Mouse (Mus musculus) hindbrain, embryonic 16.5 days (tissue): Measurements from ENCODE around the gene Wipi1. TPM values are rescaled to one million over a fixed set of nuclear protein-coding genes. Genes with fewer than 3 reads are reported as not detected.

ENCODE experiments used
- polyA plus RNA-seq: library from polyadenylated mRNA; unstranded; fragments of >200 nt; fragmentation: Nextera tagmentation; extraction: Ambion mirVana; gene quantifications from 2 replicates; pipeline ENCODE4 v1.2.1, GENCODE M21; 2015

The Wipi1 gene
- polyA plus RNA-seq, 1 experiment from 2014 or later: 18.9 TPM

Other genes with a start within 250 kb of the Wipi1 start
- 20.5 and 21.3 TPM in 2 replicates for gene Gna13, start 249.1 kb downstream of the Wipi1 start, polyA plus RNA-seq
- 0.07 TPM in 1 of 2 replicates, not detected in the other for gene 9930022D16Rik, start 198.1 kb downstream of the Wipi1 start, polyA plus RNA-seq
- gene Amz2, start 186.0 kb downstream of the Wipi1 start, polyA plus RNA-seq: 57.1 and 59.4 TPM in 2 replicates
- 8.0 and 9.0 TPM in 2 replicates for gene Arsg, start 138.6 kb downstream of the Wipi1 start, polyA plus RNA-seq
- 5.4 and 6.4 TPM in 2 replicates for gene Slc16a6, start 138.4 kb downstream of the Wipi1 start, polyA plus RNA-seq
- gene Prkar1a, start 37.4 kb upstream of the Wipi1 start, polyA plus RNA-seq: 475 and 504 TPM in 2 replicates
- 7.2 and 7.9 TPM in 2 replicates for gene Fam20a, start 110.3 kb upstream of the Wipi1 start, polyA plus RNA-seq
- not detected in 2 replicates for gene 1700012B07Rik, start 216.1 kb upstream of the Wipi1 start, polyA plus RNA-seq